Mouse (Mus musculus) midbrain, embryonic 14.5 days (tissue): Measurements from ENCODE around the gene Tnpo3. TPM values are rescaled to one million over a fixed set of nuclear protein-coding genes. Genes with fewer than 3 reads are reported as not detected.

Experiments
- ATAC-seq: fragments of 200-750 bp; cut with Nextera tagmentation; 2 replicates; pipeline ENCODE4 v1.8.0; 2017; ENCODE audit warnings: moderate number of reproducible peaks, moderate library complexity; ENCODE audit not compliant: low FRiP score, low TSS enrichment
- DNase-seq: peaks from one replicate; pipeline ENCODE4 v3.0.0-alpha.2; 2015
- H3K27ac ChIP-seq: fragments of 300-500 bp; sonication (generic); replicated peaks from 2 replicates; pipeline ENCODE4 v1.5.1; 2014; ENCODE audit warnings: mild to moderate bottlenecking, low read depth, low read length, moderate library complexity
- H3K27me3 ChIP-seq: fragments of 300-500 bp; sonication (generic); 2 replicates; pipeline ENCODE4 v1.6.1; 2014; ENCODE audit warnings: low read length, control low read depth, mixed read lengths; ENCODE audit not compliant: control insufficient read depth, insufficient read depth
- H3K36me3 ChIP-seq: fragments of 300-500 bp; sonication (generic); 2 replicates; pipeline ENCODE4 v1.6.1; 2014; ENCODE audit warnings: low read length, control low read depth; ENCODE audit not compliant: control insufficient read depth, insufficient read depth
- H3K4me1 ChIP-seq: fragments of 300-500 bp; sonication (generic); 2 replicates; pipeline ENCODE4 v1.6.1; 2014; ENCODE audit warnings: mild to moderate bottlenecking, antibody characterized with exemption, low read length, control low read depth; ENCODE audit not compliant: control insufficient read depth, insufficient read depth
- H3K4me2 ChIP-seq: fragments of 300-500 bp; sonication (generic); 2 replicates; pipeline ENCODE4 v1.6.1; 2014; ENCODE audit warnings: mild to moderate bottlenecking, low read length, moderate library complexity
- H3K4me3 ChIP-seq: fragments of 300-500 bp; sonication (generic); replicated peaks from 2 replicates; pipeline ENCODE4 v1.5.1; 2014; ENCODE audit warnings: low read depth, low read length
- H3K9ac ChIP-seq: fragments of 300-500 bp; sonication (generic); replicated peaks from 2 replicates; pipeline ENCODE4 v1.6.1; 2014; ENCODE audit warnings: mild to moderate bottlenecking, low read length, moderate library complexity
- H3K9me3 ChIP-seq: fragments of 300-500 bp; sonication (generic); 2 replicates; pipeline ENCODE4 v1.6.1; 2016; ENCODE audit warnings: low read length, control low read depth, mixed read lengths; ENCODE audit not compliant: control insufficient read depth
- WGBS: fragments of 180-500 bp; shearing (Covaris S2); extraction: QIAGEN DNeasy Blood & Tissue Kit; methylation state at CpG from one replicate; pipeline ENCODE4 v1.1.7; 2014; 5-methylcytosine and 5-hydroxymethylcytosine counted together
- polyA plus RNA-seq: library from polyadenylated mRNA; unstranded; fragments of >200 nt; fragmentation: Nextera tagmentation; extraction: Ambion mirVana; gene quantifications from 2 replicates; pipeline ENCODE4 v1.2.1, GENCODE M21; 2014

The Tnpo3 gene
- polyA plus RNA-seq, 1 experiment from 2014 or later, result 102 TPM

GRCm38 (mm10) chr6:29513284-29513683 is 96.4 kb downstream of the Tnpo3 start:
- H3K27me3 ChIP-seq, result peaks cover 13% of the 10 kb centered on the region; the same call in 1 of the 2 replicates
- peak; percentile 31; the same call in 1 of the 2 replicates for ATAC-seq
- peaks cover 9% of the 10 kb centered on the region; the same call in 1 of the 2 replicates for H3K4me1 ChIP-seq
- H3K4me2 ChIP-seq, result peak overlapping the region; percentile 52
- H3K9ac ChIP-seq, result no peak overlapping the region; the same call in 1 of the 2 replicates
- peak; percentile 74 for DNase-seq
- H3K4me3 ChIP-seq, result peak overlapping the region; percentile 15; the same call in 1 of the 2 replicates
- H3K36me3 ChIP-seq, result no peaks in the 10 kb centered on the region
- under 1% methylated on average over 11 of the region's 11 CpGs for WGBS
- no peak overlapping the region for H3K27ac ChIP-seq
- H3K9me3 ChIP-seq, result no peaks in the 10 kb centered on the region

- Histone ChIP-seq H3K27ac (no peak overlapping the region), H3K9ac (no peak overlapping the region), H3K4me1 (peaks cover 17% of the 10 kb centered on the region; the same call in 1 of the 2 replicates), H3K4me3 (no peak overlapping the region), H3K4me2 (no peak overlapping the region), H3K36me3 (no peaks in the 10 kb centered on the region), H3K27me3 (peaks cover 30% of the 10 kb centered on the region; the same call in 1 of the 2 replicates), H3K9me3 (no peaks in the 10 kb centered on the region)
- no peak for DNase-seq
- ATAC-seq, result no peak
- 36% methylated on average over 2 of the region's 2 CpGs for WGBS
These were observed 100.6 kb downstream of the Tnpo3 start for GRCm38 (mm10) chr6:29509086-29509485.

GRCm38 (mm10) chr6:29507447-29508309 is 102.0 kb downstream of the Tnpo3 start, which contains the start of gene Kcp:
TSS of gene Kcp (minus strand) at chr6:29507952.
- peak; percentile 50 for ATAC-seq
- peak; percentile 65 for DNase-seq
- H3K4me1 ChIP-seq, result peaks cover 8% of the 10 kb centered on the region; the same call in 1 of the 2 replicates
- peak within 1 kb of the TSS; percentile 40 for H3K4me3 ChIP-seq
- H3K36me3 ChIP-seq, result no peaks in the 10 kb centered on the region
- H3K4me2 ChIP-seq, result peak within 1 kb of the TSS; percentile 67
- WGBS, result 1% methylated on average over 44 of the region's 47 CpGs
- peak within 1 kb of the TSS; percentile 47 for H3K9ac ChIP-seq
- H3K27me3 ChIP-seq, result peaks cover 30% of the 10 kb centered on the region; the same call in 1 of the 2 replicates
- H3K9me3 ChIP-seq, result no peaks in the 10 kb centered on the region
- no peak within 1 kb of the TSS for H3K27ac ChIP-seq

- Histone ChIP-seq H3K9ac (no peak overlapping the region), H3K4me2 (peak overlapping the region; percentile 67), H3K27me3 (peaks cover 30% of the 10 kb centered on the region; the same call in 1 of the 2 replicates), H3K4me1 (peaks cover 8% of the 10 kb centered on the region; the same call in 1 of the 2 replicates), H3K9me3 (no peaks in the 10 kb centered on the region), H3K36me3 (no peaks in the 10 kb centered on the region), H3K27ac (no peak overlapping the region), H3K4me3 (peak overlapping the region; percentile 40)
- DNase-seq (no peak), ATAC-seq (no peak)
- 20% methylated on average over 8 of the region's 8 CpGs for WGBS
These were observed 102.9 kb downstream of the Tnpo3 start for GRCm38 (mm10) chr6:29506834-29507233.

DNA sequence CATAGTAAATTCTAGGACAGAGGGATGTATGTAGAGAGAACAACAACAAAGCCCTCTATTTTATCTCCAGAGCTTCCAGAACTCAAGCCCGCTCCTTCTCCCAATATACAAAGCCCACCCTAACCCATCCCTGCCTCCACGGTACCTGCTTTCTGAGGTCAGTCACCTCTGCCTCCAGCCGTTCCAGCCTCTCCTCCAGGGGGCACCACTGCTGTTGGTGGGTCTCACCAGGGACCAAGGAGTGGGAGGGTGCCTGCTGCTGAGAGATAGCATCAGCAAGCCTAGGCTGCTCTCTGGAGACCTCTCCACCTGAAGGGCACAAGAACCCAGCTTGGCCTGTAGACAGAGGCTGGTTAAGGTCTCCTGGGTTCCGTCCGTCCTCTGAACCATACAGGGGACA is 104.2 kb downstream of the Tnpo3 start:
- Histone ChIP-seq H3K4me1 (peaks cover 8% of the 10 kb centered on the region; the same call in 1 of the 2 replicates), H3K27ac (no peak overlapping the region), H3K4me3 (no peak overlapping the region), H3K36me3 (no peaks in the 10 kb centered on the region), H3K9me3 (no peaks in the 10 kb centered on the region), H3K27me3 (peaks cover 30% of the 10 kb centered on the region; the same call in 1 of the 2 replicates), H3K9ac (no peak overlapping the region), H3K4me2 (no peak overlapping the region)
- DNase-seq, result no peak
- ATAC-seq, result no peak
- WGBS, result 84% methylated on average over 5 of the region's 5 CpGs

DNA sequence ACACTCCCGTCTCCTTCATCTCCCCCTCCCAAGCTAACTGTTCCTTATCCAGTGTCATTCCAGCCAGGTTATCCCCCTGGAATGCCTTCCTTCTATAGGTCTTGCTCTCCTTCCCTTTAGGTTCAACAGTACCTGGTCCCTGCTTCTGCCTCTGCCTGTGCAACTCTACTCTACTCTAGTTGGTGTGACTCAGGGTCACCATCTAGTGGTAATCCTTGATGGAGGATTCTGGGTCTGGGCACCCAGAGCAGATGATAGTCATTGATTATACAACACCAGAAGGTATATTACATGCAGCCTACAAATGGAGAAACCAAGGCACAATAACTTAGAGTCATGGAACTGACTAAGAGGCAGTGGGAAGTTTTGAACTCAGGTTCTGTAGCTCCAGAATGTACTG is 108.1 kb downstream of the Tnpo3 start:
- WGBS, result 84% methylated on average over 1 of the region's 1 CpGs
- Histone ChIP-seq H3K4me1 (no peaks in the 10 kb centered on the region), H3K4me3 (no peak overlapping the region), H3K36me3 (no peaks in the 10 kb centered on the region), H3K27ac (no peak overlapping the region), H3K4me2 (no peak overlapping the region), H3K9me3 (no peaks in the 10 kb centered on the region), H3K27me3 (peaks cover 11% of the 10 kb centered on the region), H3K9ac (no peak overlapping the region)
- DNase-seq, result no peak
- ATAC-seq, result no peak

- WGBS, result 89% methylated on average over 6 of the region's 6 CpGs
- H3K9ac ChIP-seq, result no peak overlapping the region
- ATAC-seq, result no peak
- no peak for DNase-seq
- H3K27me3 ChIP-seq, result peaks cover 13% of the 10 kb centered on the region
- no peaks in the 10 kb centered on the region for H3K9me3 ChIP-seq
- H3K27ac ChIP-seq, result no peak overlapping the region
- H3K4me1 ChIP-seq, result 0 out of 2 replicates have a peak, but pooled peaks cover 4% of the 10 kb centered on the region
- no peaks in the 10 kb centered on the region for H3K36me3 ChIP-seq
- H3K4me3 ChIP-seq, result no peak overlapping the region
- H3K4me2 ChIP-seq, result no peak overlapping the region
These were observed 108.9 kb downstream of the Tnpo3 start for GRCm38 (mm10) chr6:29500810-29501209.

GRCm38 (mm10) chr6:29500177-29500576 is 109.5 kb downstream of the Tnpo3 start:
- H3K9ac ChIP-seq, result no peak overlapping the region

More at GRCm38 (mm10) chr6:29500177-29500576, 109.5 kb downstream of the Tnpo3 start:
- 0 out of 2 replicates have a peak, but pooled peaks cover 4% of the 10 kb centered on the region for H3K4me1 ChIP-seq
- no peak overlapping the region for H3K27ac ChIP-seq
- no peak for DNase-seq
- ATAC-seq, result no peak
- no peaks in the 10 kb centered on the region for H3K9me3 ChIP-seq
- no peak overlapping the region for H3K4me3 ChIP-seq
- H3K27me3 ChIP-seq, result peaks cover 13% of the 10 kb centered on the region
- no peak overlapping the region for H3K4me2 ChIP-seq
- 96% methylated on average over 7 of the region's 7 CpGs for WGBS
- H3K36me3 ChIP-seq, result no peaks in the 10 kb centered on the region
